15 mouse cellular contexts compared by ENCODE assay signal in genomic region chr17:85624981-85625940, GRCm38 (mm10). TPM values are rescaled to one million over a fixed set of nuclear protein-coding genes. Genes with fewer than 3 reads are reported as not detected.
A peak's percentile ranks its signal among the peaks of the same experiment; 100 is the strongest.
DNase-seq lines count a peak whose midpoint lies in the region; ATAC-seq and TF ChIP-seq lines count a peak whose summit lies in the region.
"Had no signal": no experiment of that assay in that cellular context is flagged by ENCODE, and none has a peak within 500 bp of the region (broad histone marks: within the 10 kb centered on the region; RNA-seq: fewer than 3 reads in every experiment).

No protein-coding gene starts in this region.

- H3K27me3 ChIP-seq in forebrain, embryonic 12.5 days, result peaks cover 93% of the 10 kb centered on the region
- peaks cover 94% of the 10 kb centered on the region for H3K27me3 ChIP-seq in midbrain, embryonic 13.5 days

- peak overlapping the region; percentile 69 for H3K4me2 ChIP-seq in forebrain, embryonic 12.5 days
- H3K4me2 ChIP-seq in midbrain, embryonic 13.5 days (replicated peaks), result peak overlapping the region; percentile 44
- H3K4me2 ChIP-seq: kidney, embryonic 15.5 days; limb, embryonic 15.5 days had no signal

- peak overlapping the region; percentile 68 for H3K27ac ChIP-seq in forebrain, embryonic 12.5 days
- peak overlapping the region; percentile 68 for H3K27ac ChIP-seq in midbrain, embryonic 13.5 days
- H3K27ac ChIP-seq in left cerebral cortex, adult 2 months, result no peak overlapping the region
- no peak overlapping the region for H3K27ac ChIP-seq in layer of hippocampus, adult 2 months
- H3K27ac ChIP-seq: kidney, embryonic 15.5 days; limb, embryonic 15.5 days had no signal

- intact Hi-C loops in left cerebral cortex, adult 2 months (cut with DNase I), result loop anchor here (5.0 kb wide), 2 partner anchors 62 to 172 kb away; partner anchors contain the start of gene Six2

- 3% methylated on average over 26 of the region's 26 CpGs for WGBS in forebrain, embryonic 12.5 days
- 2% methylated on average over 26 of the region's 26 CpGs for WGBS in midbrain, embryonic 13.5 days

- no peak for TF ChIP-seq CTCF in left cerebral cortex, adult 2 months (IDR thresholded peaks at IDR 0.05)
- TF ChIP-seq CTCF in layer of hippocampus, adult 2 months (conservative IDR thresholded peaks at IDR 0.05), result no peak

- H3K9ac ChIP-seq in forebrain, embryonic 12.5 days, result peak overlapping the region; percentile 65
- H3K9ac ChIP-seq in midbrain, embryonic 13.5 days (replicated peaks), result peak overlapping the region; percentile 59
- H3K9ac ChIP-seq: kidney, embryonic 15.5 days; limb, embryonic 15.5 days had no signal

- peaks cover 67% of the 10 kb centered on the region for H3K4me1 ChIP-seq in forebrain, embryonic 12.5 days
- H3K4me1 ChIP-seq in midbrain, embryonic 13.5 days (replicated peaks), result peaks cover 24% of the 10 kb centered on the region

- peak; percentile 65 for DNase-seq in embryo, embryonic 10.5 days (ENCODE audit: low spot score)
- no peak for DNase-seq in embryo, embryonic 10 days (ENCODE audit: low spot score)
- peak; percentile 58 for DNase-seq in ZHBTc4 (ENCODE audit: low read depth, low spot score)
- no peak for DNase-seq in spleen, postnatal 36 days (ENCODE audit: low spot score in 2 of 2)
- no peak for DNase-seq in left cerebral cortex, adult 2 months (ENCODE audit: extremely low spot score in 1 of 2, low spot score in 2 of 2)
- no peak for DNase-seq in layer of hippocampus, adult 2 months (ENCODE audit: low spot score in 2 of 2)
- DNase-seq: thymus, adult 2 months had no signal

- no peaks in the 10 kb centered on the region for H3K36me3 ChIP-seq in forebrain, embryonic 12.5 days (replicated peaks)
- no peaks in the 10 kb centered on the region for H3K36me3 ChIP-seq in midbrain, embryonic 13.5 days
- H3K36me3 ChIP-seq: kidney, embryonic 15.5 days; limb, embryonic 15.5 days had no signal

- peak overlapping the region; percentile 59 for H3K4me3 ChIP-seq in forebrain, embryonic 12.5 days (replicated peaks)
- peak overlapping the region; percentile 46 for H3K4me3 ChIP-seq in midbrain, embryonic 13.5 days (replicated peaks)
- no peak overlapping the region for H3K4me3 ChIP-seq in left cerebral cortex, adult 2 months
- no peak overlapping the region for H3K4me3 ChIP-seq in layer of hippocampus, adult 2 months
- H3K4me3 ChIP-seq: kidney, embryonic 15.5 days; limb, embryonic 15.5 days had no signal

- ATAC-seq in forebrain, embryonic 12.5 days (ENCODE audit: low FRiP score), result no peak
- no peak for ATAC-seq in midbrain, embryonic 13.5 days

- H3K9me3 ChIP-seq in forebrain, embryonic 12.5 days, result no peaks in the 10 kb centered on the region
- H3K9me3 ChIP-seq in midbrain, embryonic 13.5 days, result no peaks in the 10 kb centered on the region
- H3K9me3 ChIP-seq: kidney, embryonic 15.5 days; limb, embryonic 15.5 days had no signal

RNA-seq across cellular contexts. Expression of gene Six3, which starts 11.9 kb away (rescaled TPM):
- polyA plus RNA-seq in forebrain, embryonic 12.5 days (2016; fragmentation: Nextera tagmentation; extraction: Ambion mirVana), result 26.1 and 27.4 TPM in 2 replicates
- polyA plus RNA-seq in midbrain, embryonic 13.5 days (2015; fragmentation: Nextera tagmentation; extraction: Ambion mirVana), result 15.6 and 21.9 TPM in 2 replicates
- total RNA-seq in left cerebral cortex, adult 2 months (2021), result 1 to 10 TPM; 2.0 to 3.6 TPM
- total RNA-seq in layer of hippocampus, adult 2 months (2021), result under 1 TPM in 1 of 2 experiments, not detected in 1; 0.20 TPM
- total RNA-seq: adrenal gland, adult 18-20 months; ES-E14; hematopoietic stem cell, adult 5-6 weeks had no signal
- polyA plus RNA-seq: kidney, embryonic 15.5 days; limb, embryonic 15.5 days; lung, embryonic 16.5 days had no signal

Comparison
In these comparisons a context has a peak if more than half of its experiments do, and no peak if none do; other contexts are left out.
1. DNase-seq: peak in embryo, embryonic 10.5 days (single experiment) and ZHBTc4 (single experiment); none in embryo, embryonic 10 days (single experiment), spleen, postnatal 36 days (0 of 2), left cerebral cortex, adult 2 months (0 of 2) and layer of hippocampus, adult 2 months (0 of 2).
2. H3K27ac ChIP-seq: peak in forebrain, embryonic 12.5 days (single experiment) and midbrain, embryonic 13.5 days (single experiment); none in left cerebral cortex, adult 2 months (single experiment) and layer of hippocampus, adult 2 months (single experiment).
3. H3K4me3 ChIP-seq: peak in forebrain, embryonic 12.5 days (single experiment) and midbrain, embryonic 13.5 days (single experiment); none in left cerebral cortex, adult 2 months (single experiment) and layer of hippocampus, adult 2 months (single experiment).